Mouse (Mus musculus): ENCODE data around the gene Cntnap2.
"Not testable (repeated sequence)": the region's sequence is repeated elsewhere in the genome, so short reads cannot be mapped to it uniquely, and the experiment has no call there.

Gene Cntnap2

DNA sequence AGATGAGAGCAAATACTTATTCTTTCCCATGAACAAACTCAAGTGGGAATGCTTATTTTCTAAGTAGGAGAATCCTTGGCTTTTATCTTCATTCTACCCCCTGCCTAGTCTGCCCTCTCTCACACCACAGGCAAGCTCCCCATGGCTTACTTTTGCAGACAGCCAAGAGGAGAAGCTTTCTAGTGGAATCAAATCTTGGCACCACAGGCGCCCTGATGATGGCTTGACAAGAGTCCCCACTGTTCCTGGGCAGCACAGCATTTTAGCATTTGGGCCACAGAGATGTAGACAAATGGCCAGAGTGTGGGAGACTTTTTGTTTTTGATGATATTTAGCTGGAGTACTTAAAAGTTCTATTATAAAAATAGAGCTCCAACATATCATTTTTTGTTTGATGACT is 1204.0 kb downstream of the Cntnap2 start:
- CTCF ChIA-PET: no interaction called here

DNA sequence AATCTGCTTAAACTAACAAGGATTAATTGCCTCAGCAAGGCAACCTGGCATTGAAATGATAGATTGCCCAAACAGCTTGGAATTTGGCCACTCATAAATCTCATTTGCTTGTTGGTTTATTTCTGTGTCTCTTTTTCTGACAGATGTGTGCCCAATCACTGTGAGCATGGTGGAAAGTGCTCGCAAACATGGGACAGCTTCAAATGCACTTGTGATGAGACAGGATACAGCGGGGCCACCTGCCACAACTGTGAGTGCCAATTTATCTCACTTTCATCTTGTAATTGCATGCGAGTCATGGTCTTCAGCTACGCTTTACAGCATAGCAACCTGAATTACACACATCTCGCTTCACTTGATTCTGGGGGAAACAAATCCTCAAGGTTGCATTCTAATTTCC is 1287.8 kb downstream of the Cntnap2 start:
- CTCF ChIA-PET: no interaction called here

DNA sequence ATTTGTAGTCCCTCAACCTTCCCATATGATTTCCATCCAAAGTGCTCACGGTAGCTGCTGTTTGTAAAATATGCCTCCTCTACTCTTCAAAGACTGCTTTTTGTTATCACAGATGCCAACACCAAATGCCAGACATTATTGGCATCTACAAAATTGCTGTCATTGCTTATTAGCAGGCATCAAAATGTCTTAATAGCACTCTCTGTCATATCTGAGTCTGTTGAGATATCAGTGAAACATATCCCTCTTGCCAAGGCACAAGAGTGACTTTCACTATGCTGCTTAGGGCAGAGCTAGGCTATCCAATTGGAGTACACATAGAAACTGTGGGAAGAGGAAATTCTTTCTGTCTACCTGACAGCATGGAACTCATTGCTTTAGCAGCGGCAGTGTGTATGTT is 1301.9 kb downstream of the Cntnap2 start:
- CTCF ChIA-PET: no interaction called here

DNA sequence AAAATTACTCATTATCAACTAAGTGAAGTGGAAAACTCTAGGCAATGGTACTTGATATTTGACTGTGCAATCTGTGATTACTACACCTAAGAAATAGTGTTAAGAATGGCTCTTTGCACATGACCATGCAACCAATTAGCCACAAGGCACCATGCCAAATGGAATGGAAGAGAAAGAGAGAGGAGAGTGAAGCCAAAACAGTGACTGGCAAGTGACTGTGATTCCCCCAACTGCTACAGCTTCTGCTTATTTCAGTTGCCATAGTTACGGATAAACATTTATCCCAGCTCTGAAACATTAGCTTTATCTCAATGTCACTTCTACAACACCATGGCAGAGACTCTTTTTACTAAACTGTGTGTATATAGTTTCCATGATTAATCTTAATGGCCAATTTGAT is 1303.0 kb downstream of the Cntnap2 start:
- CTCF ChIA-PET: no interaction called here

DNA sequence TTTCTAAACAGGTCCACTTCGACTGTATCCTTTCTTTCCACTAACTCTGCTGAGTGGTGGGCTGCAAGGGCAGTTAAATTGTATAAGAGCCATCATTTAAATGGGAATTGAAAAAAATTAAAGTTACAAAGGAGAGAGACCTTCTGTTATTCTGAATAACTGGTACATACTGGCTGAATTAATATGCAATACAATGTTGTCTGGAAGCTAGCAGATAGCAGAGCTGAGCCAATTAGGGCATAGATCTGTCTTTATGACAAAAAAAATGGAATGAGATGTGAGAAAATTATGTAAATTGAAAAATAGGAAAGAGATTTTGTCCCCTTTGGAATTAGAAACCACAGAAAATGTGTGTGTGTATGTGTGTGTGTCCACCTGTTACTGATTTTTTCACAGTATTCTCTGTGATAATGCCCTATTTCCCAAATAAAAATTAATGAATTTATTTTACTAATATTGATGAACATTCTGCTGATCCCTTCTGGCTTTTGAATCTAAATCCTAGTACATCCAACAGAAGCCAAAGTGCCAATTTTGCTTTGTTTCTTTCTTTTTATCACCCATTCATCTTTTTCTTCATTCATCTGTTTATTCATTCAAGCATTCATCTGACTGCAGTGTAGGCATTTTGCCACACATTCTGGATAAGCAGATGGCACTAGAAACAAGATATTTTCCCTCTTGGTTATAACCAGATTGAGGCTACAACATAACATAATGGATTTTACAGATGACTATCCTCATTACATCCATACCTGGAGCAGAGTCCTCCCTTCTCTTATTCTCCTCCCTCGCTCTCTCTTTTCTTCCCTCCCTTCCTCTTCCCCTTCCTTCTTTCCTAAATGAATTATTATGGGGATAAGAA is 1339.8 kb downstream of the Cntnap2 start:
- CTCF ChIA-PET: no interaction called here

DNA sequence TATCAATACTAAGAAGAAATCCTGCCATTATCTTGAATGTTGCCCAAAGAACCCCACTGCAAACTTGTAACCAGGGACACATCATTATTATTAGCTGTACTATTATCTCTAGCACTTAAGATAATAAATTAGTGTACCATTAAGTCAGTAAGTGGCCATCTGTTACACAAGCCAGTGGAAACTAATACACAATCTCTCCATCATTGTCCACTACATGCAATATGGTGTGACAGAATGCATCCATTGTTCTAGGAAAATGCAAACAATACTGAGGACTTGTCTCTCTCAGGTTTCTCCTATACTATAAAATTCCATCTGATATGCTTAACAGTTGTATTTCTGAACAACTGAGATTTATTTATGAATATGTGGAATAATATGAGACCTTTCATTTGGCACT is 1355.0 kb downstream of the Cntnap2 start:
- CTCF ChIA-PET: no interaction called here

DNA sequence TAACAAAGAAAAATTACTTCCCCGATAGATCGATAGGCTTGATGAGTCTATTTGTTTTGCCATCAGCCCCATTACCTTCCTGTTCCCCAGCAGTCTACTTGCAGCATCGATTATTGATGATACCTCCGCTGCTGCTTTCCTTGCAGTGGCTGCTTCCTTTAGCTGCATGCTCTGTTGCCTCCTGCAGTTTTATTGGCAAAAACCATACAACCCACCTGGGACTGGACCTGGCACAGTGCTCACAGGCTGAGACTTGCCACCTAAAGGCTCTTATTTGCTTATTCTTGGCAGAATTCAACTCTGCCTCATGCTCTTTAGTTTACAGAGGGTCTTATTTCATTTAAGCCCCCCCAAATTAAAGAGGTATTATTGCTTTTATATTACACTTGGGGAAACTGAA is 1355.4 kb downstream of the Cntnap2 start:
- CTCF ChIA-PET: no interaction called here

DNA sequence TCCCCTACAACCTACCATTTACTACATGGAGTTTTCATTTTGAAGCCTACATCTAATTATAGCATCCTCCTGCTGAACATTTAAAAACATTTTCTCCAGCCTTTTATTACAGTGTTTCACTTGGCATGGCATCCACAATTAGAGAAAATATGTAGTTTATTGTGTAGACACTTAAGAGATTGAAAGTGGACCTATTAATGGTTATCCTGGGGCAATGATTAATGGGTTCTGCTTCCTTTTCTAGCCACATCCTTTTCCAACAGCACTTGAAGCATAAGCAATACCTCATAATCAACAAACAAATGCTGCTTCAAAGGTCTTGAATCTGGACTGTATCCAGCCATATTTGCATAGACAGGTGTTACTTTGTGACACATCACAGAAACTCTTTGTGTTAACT is 1360.7 kb downstream of the Cntnap2 start:
- CTCF ChIA-PET: no interaction called here

DNA sequence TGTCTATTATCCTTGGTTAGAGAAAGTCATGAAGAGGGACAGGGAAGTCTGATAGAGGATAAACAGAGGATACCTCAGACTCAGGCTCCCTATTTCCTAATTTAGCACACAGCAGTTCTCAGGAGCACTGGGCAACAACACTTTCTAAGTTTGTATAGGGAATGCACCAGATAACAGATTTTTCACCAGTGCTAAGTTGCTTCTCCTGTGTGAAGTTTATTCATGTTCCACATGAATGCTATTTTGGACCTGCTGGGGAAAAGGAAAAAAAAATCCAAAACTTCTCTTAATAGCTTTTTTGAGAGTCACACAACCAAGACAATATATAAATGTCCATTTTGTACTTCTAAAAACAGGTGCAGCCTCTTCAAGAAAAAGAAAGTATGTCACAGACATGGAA is 1361.2 kb downstream of the Cntnap2 start:
- CTCF ChIA-PET: no interaction called here

DNA sequence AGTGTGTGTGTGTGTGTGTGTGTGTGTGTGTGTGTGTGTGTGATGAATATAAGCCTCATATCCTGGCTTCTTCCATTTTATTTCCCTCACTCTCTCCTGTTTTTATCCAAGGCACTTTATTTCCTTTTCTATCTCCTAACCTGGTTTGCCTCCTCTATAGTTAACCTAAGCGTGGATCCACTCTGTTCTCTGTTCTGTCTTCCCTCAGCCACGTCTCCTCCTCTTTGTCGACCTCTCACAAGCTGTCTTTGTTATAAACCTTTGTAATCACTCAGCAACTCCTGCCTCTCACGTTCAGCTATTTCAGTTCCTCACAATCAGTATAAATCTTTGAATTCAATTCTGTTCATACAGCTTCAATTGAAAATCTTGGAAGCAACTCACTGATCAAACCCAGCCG is 1369.1 kb downstream of the Cntnap2 start:
- CTCF ChIA-PET: no interaction called here

DNA sequence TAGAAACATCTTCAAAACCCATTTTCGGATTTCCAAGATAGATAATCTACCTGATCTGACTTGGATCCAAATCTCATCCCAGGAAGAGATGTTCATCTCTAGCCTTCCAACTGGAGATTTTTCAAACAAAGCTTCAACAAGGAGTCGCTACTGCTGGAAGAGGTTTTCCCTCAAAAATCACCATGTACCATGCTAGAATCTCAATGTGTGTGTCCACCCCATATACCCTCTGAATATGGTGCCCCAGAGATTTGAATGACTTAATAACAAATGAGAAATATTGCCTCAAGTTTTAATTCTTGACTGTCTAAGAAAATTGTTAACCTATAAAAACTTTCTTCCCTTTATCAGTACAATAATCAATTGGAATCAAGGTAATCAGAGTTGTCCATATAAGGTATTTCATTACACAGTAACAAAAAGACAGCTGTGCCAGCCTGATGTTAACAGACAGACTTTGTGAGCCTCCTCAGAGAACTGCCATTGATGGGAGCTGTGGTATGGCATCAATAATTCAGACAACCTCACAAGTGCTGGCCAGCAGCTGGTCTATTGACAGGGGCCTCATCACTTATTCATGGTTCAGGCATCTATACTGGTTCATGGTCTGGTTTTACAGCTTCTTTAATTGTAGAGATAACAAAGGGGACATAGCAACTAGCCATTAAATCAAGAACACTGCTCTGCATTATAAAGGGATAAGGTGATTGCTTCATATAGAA is 1391.9 kb downstream of the Cntnap2 start:
- CTCF ChIA-PET: no interaction called here

DNA sequence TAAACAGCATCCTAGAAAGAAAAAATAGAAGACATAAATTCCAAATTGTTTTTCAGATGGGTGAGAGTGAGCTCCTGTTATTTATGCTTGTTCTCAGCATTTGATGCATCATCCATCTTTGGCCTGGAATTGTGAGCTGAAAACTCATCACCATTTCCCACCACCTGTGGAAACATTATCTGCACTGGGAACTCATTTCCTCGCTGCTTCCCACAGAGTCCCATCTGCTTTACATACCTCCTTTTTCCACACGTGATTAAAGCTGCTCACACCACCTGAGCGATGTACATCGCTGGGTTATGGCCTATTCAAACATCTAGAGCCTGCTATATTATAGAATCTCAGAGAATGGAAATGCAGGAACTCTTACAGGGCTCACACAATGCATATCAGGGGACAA is 1413.5 kb downstream of the Cntnap2 start:
- CTCF ChIA-PET: no interaction called here

DNA sequence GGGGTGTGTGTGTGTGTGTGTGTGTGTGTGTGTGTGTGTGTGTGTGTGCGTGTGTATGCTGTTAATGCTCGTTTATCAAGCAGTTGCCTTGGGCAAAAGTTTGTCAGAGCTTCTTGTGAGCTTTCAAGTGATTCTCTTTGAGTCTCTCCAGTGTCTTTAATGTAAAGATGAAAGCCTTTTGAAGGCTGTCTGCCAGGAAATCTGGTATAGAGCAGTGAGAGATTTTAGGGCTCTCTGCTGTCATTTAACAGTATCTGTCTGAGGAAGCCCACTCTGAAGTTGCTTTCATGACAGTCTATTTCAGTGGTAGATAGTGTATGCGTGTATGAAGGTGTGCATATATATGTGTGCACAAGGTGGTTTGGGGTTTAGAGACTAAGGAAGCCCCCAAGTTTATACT is 1425.2 kb downstream of the Cntnap2 start:
- CTCF ChIA-PET: no interaction called here

DNA sequence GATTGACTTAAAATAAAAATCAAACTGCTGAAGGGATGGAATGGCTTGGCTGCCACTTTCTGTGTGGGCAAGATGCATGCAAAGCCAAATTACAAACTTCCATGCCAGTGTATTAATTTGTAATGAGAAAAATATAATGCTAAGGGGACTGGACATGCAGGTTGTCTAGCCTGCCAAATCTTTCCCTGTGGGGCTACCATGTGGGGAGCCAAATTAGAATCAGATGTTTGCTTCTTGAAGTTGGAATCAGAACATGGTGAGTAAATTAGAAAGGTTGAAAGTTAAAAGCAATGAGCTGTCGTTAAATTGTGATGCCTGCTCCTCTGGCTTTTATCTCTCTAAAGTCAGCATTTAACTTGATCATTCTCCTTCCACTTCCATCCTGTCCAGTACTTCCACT is 1443.6 kb downstream of the Cntnap2 start:
- CTCF ChIA-PET: no interaction called here

DNA sequence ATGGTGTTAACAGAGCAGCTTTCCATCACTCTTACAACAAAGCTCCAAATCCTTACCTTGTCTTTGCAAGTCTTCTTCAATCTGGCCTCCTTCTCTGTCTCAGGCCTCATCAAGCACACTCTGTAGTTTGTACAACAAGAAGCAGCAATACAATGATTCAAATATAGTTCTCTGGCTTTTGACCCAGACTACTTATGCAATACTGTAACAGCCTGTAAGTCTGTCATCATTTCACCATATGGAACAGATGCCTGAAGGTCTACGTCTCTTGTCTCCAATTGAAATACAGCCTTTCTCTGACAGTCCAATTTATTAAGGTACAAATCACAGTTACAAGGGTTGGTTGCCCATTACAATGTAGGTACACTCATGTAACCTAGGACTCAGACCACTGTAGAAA is 1453.7 kb downstream of the Cntnap2 start:
- CTCF ChIA-PET: no interaction called here

DNA sequence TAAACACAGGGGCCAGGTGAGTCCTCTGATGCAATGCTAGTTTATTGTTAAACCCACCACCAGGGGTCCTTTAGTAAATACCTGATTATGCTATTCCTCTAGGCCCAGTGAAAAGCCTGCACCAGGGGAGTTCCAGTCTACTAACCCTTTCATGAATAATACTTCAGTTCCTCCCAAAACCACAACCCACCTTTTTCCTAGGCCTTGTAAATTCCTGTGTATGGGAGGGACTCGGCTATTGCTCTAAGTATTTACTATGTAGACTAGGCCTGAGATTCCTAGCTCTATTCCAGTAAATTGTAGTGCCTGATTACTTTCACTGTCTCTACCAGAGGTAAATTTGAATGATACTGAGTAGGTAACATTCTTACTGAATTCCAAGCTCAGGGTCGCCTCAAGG is 1478.4 kb downstream of the Cntnap2 start:
- CTCF ChIA-PET: not testable (repeated sequence)

DNA sequence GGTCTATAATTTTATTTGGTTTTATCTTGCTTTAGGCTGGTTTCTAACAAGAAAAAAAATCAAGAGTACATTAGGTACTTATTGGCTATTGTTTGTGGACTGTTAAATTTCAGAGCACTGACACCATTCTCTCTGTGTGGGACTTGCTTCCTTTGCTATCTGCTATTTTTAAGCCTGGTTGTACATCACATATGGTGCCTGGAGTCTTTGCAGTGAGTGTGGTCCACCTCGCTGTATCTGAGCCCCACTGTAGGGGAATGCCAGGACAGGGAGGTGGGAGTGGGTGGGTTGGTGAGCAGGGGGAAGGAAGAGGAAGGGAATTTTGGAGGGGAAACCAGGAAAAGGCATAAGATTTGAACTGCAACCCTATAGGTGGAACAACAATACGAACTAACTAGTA is 1504.3 kb downstream of the Cntnap2 start:
- CTCF ChIA-PET: no interaction called here

DNA sequence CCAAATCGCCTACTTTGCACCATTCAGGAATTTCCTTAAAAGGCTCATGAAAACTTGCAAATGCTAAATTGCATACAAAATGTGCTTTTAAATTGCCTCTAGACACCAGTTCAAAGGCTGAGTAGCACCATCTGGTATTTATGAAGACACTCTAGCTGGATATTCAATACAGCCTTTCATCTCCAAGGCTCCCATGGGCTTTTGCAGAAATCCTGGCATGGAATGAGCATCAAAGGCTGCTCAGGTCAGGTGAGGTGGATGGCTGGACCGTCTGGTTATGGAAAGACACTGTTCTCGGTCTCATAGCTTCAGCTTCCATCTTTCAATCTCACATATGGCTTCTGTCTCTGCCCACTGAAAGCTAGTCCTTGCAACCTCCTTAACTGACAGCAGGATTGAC is 1515.9 kb downstream of the Cntnap2 start:
- CTCF ChIA-PET: no interaction called here

DNA sequence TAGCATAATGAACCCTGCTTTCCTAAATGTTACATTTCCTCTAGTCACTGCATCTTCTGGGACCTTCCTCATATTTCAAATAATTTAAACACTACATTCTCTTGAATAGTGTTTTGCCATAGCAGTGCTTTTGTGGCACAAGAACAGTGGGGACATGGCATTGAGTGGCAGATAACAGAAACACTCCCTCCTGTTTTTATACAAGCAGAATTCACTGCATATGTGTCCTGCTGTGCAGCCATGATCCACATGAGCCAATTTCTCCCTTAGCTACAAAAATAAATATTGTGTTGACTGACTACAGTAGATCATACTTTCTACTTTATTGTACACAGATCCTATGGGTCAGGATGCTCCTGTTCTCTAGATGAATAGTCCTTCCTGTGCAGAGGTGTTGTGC is 1553.2 kb downstream of the Cntnap2 start:
- CTCF ChIA-PET: no interaction called here

DNA sequence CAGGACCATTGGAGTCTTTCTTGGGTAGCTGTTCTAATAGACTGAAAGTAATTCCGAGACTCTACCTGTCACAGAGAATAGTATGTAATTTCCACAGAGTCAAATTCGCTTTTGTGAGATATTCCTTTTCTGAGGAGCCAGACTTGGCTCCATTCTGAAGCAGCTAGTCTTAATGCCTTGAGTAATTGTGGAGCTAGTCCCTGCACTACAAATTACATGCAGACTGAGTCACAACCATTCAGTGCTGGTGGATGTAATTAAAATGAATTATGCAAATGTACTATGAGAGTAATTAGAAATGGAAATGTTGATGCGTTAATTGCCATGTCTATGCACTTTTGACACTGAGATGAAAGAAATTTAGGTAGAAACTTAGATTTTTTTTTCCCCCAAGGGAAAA is 1553.7 kb downstream of the Cntnap2 start:
- CTCF ChIA-PET: no interaction called here

DNA sequence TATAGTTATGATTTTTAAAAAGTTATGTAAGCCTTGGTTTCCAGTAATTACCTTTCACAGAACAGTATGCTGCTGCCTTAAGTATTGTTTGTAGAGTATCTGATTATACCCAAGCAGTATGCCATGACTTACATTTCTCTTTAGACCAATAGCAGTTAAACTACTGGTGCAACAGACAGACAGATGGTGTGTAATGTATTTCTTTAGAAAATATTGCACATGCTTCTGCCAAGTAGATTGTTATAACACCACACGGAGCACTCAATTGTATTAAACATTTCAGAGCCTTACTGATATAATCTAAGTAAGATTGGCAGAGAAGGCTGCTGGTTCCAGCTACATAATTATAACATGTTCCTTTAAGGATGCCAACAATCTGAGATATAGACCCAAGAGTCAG is 1609.9 kb downstream of the Cntnap2 start:
- CTCF ChIA-PET: no interaction called here

DNA sequence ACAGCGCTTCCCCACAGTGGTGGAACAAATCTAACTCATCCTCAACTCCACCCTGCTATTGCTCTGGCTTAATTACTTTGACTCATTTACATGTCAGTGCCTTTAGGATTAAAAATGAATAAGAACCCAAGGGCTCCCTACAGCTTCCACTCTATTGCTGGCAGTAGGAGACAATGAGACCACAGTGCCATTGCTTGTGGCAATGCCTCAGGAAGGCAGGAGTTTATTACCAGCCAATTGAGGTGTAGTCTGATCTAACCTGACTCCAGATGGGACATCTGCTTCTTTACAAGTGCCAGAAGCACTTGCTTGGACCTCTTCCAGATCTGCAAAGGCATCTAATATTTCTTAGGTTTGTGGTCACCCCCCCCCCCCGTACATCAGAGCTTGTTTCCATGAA is 1615.9 kb downstream of the Cntnap2 start:
- CTCF ChIA-PET: no interaction called here

DNA sequence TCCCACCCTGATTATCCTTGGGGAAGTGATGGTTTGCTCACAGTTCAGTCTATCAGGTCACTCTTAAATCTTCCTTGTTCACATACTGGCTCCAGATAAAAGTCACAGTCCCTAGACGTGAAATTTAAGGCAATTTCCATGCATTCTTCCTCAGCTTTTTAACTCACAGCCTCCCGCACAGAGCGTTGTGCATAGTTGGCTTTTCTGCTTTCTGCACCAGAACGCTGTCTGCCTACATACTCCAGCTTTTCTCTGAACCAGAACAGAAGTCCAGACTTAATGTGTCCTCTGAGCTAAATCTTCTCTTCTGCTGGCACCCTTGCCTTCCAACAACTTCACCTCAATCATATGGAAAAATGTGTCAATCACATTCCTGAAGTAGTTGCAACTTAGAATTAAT is 1616.5 kb downstream of the Cntnap2 start:
- CTCF ChIA-PET: no interaction called here

DNA sequence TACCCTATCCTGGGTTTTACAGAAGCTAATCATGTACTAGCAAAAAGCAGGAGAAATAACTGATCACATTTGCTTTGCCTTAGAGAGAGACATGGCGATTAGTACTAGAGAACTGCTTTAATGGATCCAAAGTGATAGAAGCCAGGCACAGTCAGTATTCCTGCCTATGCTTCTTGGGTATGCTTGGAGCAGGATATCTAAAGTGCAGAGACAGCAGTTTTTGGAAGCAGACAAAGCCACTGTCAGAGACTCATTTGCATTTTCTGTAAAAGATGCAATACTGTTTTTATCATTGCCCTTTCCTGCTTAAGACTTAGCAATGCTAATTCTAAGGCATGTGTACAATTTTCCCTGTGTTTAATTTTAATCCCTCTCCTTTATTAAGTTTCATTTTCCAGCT is 1637.0 kb downstream of the Cntnap2 start:
- CTCF ChIA-PET: no interaction called here
